Mouse (Mus musculus): Measurements from ENCODE around the gene Wdr63. TPM values are rescaled to one million over a fixed set of nuclear protein-coding genes. Genes with fewer than 3 reads are reported as not detected.
"Not testable (repeated sequence)": the region's sequence is repeated elsewhere in the genome, so short reads cannot be mapped to it uniquely, and the experiment has no call there.

Gene Wdr63
- polyA plus RNA-seq, 1 experiment from 2014 or later = 3.5 TPM

DNA sequence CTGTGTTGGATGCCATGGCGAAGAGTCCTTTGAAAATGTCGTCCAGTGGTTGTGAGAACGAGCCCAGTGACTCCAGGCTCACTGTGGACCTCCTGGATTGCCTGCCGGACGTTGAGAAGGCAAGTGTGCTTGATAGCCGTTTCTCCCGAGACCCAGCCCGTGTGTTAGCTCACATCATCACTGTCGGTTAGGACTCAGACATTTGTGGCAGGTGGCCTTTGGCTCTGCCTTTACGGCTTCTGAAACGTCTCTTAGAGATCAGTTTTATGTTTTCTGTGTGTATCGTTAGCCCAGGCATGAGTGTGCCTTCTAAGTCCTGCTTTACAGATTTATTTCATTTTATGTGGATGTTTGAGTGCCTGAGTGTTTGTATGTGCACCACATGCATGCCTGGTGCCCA lies 93.6 kb downstream of the Wdr63 start:
- no peak for ATAC-seq (ENCODE audit: low read depth)
- peaks cover 14% of the 10 kb centered on the region for H3K36me3 ChIP-seq (ENCODE audit: control insufficient read depth, insufficient read depth, low read length)
- H3K4me1 ChIP-seq (replicated peaks; ENCODE audit: control insufficient read depth, insufficient read depth, low read length) = peaks cover 3% of the 10 kb centered on the region; the same call in 1 of the 2 replicates
- H3K4me2 ChIP-seq (ENCODE audit: low read depth, low read length) = no peak overlapping the region
- H3K9me3 ChIP-seq (ENCODE audit: control insufficient read depth, low read length) = no peaks in the 10 kb centered on the region
- no peaks in the 10 kb centered on the region for H3K27me3 ChIP-seq (ENCODE audit: control insufficient read depth, insufficient read depth, low read depth, low read length)
- 83% methylated on average over 12 of the region's 12 CpGs for WGBS
- H3K27ac ChIP-seq (ENCODE audit: low read length) = no peak overlapping the region
- H3K9ac ChIP-seq (ENCODE audit: low read length) = no peak overlapping the region
- H3K4me3 ChIP-seq (ENCODE audit: low read length) = no peak overlapping the region

DNA sequence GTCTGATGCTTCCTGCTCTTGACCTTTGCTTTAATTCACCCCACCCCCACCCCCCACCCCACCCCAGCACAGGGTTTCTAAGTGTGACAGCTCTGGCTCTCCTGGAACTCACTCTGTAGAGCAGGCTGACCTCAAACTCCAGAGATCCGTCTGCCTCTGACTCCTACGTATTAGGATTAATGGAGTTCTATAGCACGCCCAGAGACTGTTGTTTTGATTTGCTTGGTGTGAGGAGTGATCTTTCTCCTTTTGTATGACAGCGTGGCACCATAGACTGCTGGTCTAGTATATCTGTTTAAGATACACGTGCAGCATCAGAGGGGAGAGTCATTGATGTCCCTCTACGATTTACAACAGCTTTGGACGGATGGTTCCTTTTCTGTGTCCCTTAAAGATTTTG lies 94.4 kb downstream of the Wdr63 start:
- no peak overlapping the region for H3K9ac ChIP-seq (ENCODE audit: low read length)
- ATAC-seq (ENCODE audit: low read depth) = peak; percentile 57
- H3K27me3 ChIP-seq (ENCODE audit: control insufficient read depth, insufficient read depth, low read depth, low read length) = no peaks in the 10 kb centered on the region
- no peak overlapping the region for H3K4me3 ChIP-seq (ENCODE audit: low read length)
- no peaks in the 10 kb centered on the region for H3K9me3 ChIP-seq (ENCODE audit: control insufficient read depth, low read length)
- WGBS = 49% methylated on average over 7 of the region's 7 CpGs
- peaks cover 16% of the 10 kb centered on the region for H3K36me3 ChIP-seq (ENCODE audit: control insufficient read depth, insufficient read depth, low read length)
- H3K4me2 ChIP-seq (ENCODE audit: low read depth, low read length) = no peak overlapping the region
- H3K27ac ChIP-seq (ENCODE audit: low read length) = no peak overlapping the region
- H3K4me1 ChIP-seq (replicated peaks; ENCODE audit: control insufficient read depth, insufficient read depth, low read length) = peaks cover 3% of the 10 kb centered on the region; the same call in 1 of the 2 replicates

DNA sequence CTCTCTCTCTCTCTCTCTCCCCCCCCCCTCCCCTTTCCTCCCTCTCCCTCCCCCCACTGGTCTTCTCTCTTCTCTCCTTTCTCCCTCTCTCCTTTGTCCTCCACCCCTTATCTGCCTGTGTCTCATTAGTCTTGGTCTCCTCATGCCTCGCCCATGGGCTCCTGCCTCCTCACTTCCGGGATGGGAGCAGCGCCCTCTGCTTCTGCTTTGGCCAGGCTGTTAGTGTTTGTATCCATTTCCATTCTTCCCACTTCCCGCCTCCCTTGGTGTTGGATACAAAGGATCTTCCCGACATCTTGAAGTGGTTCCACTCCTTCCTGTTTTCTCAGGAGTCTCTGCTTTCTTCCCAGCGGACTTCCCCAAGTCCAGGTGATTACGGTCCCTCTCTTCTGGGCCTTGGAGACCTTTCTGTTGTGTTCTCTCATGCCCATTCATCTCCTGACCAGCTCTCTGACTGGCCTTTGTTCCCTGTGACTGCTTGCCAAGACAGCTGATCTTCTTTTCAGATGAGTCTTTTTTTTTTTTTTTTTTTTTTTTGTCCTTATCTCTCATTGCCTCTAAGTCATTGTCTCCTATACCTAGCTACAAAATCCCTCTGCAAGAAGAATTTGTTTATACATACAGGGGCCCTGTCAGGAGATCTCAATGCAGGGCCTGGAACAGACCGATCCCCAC lies 96.2 kb downstream of the Wdr63 start:
- Histone ChIP-seq H3K4me2 (ENCODE audit: low read depth, low read length) (no peak overlapping the region), H3K27ac (ENCODE audit: low read length) (no peak overlapping the region), H3K4me1 (replicated peaks; ENCODE audit: control insufficient read depth, insufficient read depth, low read length) (peaks cover 3% of the 10 kb centered on the region; the same call in 1 of the 2 replicates), H3K27me3 (ENCODE audit: control insufficient read depth, insufficient read depth, low read depth, low read length) (no peaks in the 10 kb centered on the region), H3K9me3 (ENCODE audit: control insufficient read depth, low read length) (no peaks in the 10 kb centered on the region), H3K4me3 (ENCODE audit: low read length) (no peak overlapping the region), H3K9ac (ENCODE audit: low read length) (no peak overlapping the region), H3K36me3 (ENCODE audit: control insufficient read depth, insufficient read depth, low read length) (peaks cover 19% of the 10 kb centered on the region)
- no peak for ATAC-seq (ENCODE audit: low read depth)
- 60% methylated on average over 8 of the region's 8 CpGs for WGBS

DNA sequence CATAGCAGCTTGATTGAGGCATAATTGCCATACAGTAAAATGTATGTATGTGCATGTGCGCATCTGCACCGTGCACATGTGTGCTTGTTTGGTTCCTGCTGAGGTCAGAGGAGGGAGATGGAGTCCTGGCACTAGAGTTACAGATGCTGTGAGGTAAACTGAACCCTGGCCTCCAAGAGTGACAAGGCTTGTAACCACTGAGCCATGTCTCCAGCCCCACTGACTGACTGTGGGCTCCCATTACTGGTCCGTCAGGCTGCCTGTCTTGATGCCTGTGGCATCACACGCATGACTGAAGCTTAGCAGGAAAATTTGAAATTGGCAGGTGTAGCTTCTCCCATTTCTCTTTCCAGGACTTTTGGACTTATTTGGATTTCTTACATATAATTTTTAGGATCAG lies 97.2 kb downstream of the Wdr63 start:
- Histone ChIP-seq H3K27me3 (ENCODE audit: control insufficient read depth, insufficient read depth, low read depth, low read length) (no peaks in the 10 kb centered on the region), H3K4me1 (replicated peaks; ENCODE audit: control insufficient read depth, insufficient read depth, low read length) (peaks cover 3% of the 10 kb centered on the region; the same call in 1 of the 2 replicates), H3K27ac (ENCODE audit: low read length) (no peak overlapping the region), H3K36me3 (ENCODE audit: control insufficient read depth, insufficient read depth, low read length) (peaks cover 16% of the 10 kb centered on the region), H3K4me2 (ENCODE audit: low read depth, low read length) (no peak overlapping the region), H3K9ac (ENCODE audit: low read length) (no peak overlapping the region), H3K4me3 (ENCODE audit: low read length) (no peak overlapping the region), H3K9me3 (ENCODE audit: control insufficient read depth, low read length) (no peaks in the 10 kb centered on the region)
- WGBS = 93% methylated on average over 4 of the region's 4 CpGs
- ATAC-seq (ENCODE audit: low read depth) = no peak

DNA sequence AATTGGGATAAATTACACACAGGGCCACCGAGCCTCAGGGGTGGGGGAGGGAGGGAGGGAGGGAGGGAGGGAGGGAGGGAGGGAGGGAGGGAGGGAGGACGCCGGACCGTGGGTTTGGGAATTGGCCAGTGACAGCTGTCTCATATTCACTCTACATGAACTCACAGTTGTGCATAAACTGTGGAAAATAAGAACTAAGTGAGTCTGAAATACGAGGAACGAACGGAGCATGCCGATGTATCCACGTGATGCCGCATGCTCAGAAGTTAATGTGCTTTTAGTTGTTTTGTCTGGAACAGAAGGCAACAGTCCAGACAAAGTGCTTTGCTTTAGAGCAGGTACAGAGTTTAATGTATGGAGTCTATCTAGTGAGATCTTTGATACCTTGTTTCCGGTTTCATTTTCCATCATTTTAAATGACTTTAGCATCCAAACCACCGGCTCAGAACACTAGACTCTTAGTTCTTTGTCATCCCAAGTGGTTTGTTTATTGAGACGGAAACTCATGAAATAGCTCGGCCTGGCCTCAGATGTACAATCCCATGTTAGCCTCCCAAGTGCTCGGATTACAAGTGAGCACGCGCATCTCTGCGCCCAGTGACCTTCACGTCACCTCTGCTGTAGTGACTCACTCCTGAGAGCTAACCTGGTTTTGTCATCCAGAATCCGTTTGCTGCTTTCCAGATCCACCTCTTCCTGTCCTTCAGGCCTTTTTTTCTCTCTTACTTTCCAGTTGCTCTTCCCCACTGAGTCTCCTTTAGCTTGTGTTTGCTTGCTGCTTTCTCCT lies 97.9 kb downstream of the Wdr63 start:
- Histone ChIP-seq H3K4me1 (replicated peaks; ENCODE audit: control insufficient read depth, insufficient read depth, low read length) (peaks cover 3% of the 10 kb centered on the region; the same call in 1 of the 2 replicates), H3K27me3 (ENCODE audit: control insufficient read depth, insufficient read depth, low read depth, low read length) (no peaks in the 10 kb centered on the region), H3K27ac (ENCODE audit: low read length) (0 out of 2 replicates have a peak overlapping the region, but pooled peaks have one; percentile 2), H3K4me3 (ENCODE audit: low read length) (no peak overlapping the region), H3K4me2 (ENCODE audit: low read depth, low read length) (no peak overlapping the region), H3K9me3 (ENCODE audit: control insufficient read depth, low read length) (no peaks in the 10 kb centered on the region), H3K36me3 (ENCODE audit: control insufficient read depth, insufficient read depth, low read length) (peaks cover 16% of the 10 kb centered on the region), H3K9ac (ENCODE audit: low read length) (no peak overlapping the region)
- ATAC-seq (ENCODE audit: low read depth) = peak; percentile 76
- 40% methylated on average over 20 of the region's 20 CpGs for WGBS

DNA sequence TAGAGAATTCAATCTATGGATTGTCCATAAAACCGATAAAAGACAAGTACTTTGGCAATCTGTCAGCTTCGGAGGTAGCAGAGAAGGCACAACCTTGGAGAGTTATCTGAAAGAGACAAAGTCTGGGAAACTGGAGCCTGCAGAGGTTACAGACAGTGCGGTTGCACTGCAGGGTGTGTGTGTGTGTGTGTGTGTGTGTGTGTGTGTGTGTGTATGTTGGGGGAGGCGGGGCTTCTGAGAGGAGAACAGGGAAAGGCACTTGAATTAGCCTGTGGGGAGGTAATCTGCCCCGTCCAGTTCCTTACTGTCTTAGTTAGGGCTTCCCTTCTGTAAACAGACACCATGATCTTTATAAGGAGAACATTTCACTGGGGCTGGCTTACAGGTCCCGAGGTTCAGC lies 100.1 kb downstream of the Wdr63 start:
- Histone ChIP-seq H3K4me1 (replicated peaks; ENCODE audit: control insufficient read depth, insufficient read depth, low read length) (peaks cover 3% of the 10 kb centered on the region; the same call in 1 of the 2 replicates), H3K27ac (ENCODE audit: low read length) (no peak overlapping the region), H3K4me2 (ENCODE audit: low read depth, low read length) (no peak overlapping the region), H3K36me3 (ENCODE audit: control insufficient read depth, insufficient read depth, low read length) (peaks cover 17% of the 10 kb centered on the region), H3K27me3 (ENCODE audit: control insufficient read depth, insufficient read depth, low read depth, low read length) (no peaks in the 10 kb centered on the region), H3K9ac (ENCODE audit: low read length) (no peak overlapping the region), H3K9me3 (ENCODE audit: control insufficient read depth, low read length) (no peaks in the 10 kb centered on the region), H3K4me3 (ENCODE audit: low read length) (no peak overlapping the region)
- ATAC-seq (ENCODE audit: low read depth) = no peak
- 76% methylated on average over 6 of the region's 6 CpGs for WGBS

DNA sequence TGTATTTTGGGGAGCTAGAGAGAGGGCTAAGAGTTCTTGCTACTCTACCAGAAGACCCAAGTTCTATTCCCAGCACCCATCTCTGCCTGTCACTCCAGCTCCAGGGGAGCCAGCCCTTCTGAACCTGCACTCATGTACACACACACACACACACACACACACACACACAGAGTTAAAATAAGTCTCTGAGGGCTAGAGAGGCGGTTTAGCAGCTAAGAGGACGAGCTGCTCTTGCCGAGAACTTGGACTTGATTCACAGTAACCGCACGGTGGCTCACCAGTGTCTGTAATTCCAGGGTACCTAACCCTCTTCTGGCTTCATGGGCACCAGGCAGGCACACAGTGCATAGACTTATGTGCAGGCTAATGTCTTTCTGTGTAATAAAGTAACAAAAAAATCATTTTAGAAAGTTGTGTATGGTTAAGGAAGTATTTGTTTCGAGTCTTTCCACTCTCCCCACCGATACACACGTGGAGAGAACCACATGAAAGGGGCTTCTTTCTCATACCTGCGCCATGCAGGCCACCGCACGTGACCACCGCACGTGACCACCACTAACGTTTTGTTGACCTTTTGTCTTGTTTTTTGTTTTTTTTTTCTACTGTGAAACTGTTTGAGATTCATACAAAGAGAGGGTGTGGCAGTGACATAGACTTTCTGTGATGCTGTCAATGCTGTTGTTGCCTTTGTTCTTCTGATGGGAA lies 103.4 kb downstream of the Wdr63 start:
- Histone ChIP-seq H3K4me3 (ENCODE audit: low read length) (no peak overlapping the region), H3K9ac (ENCODE audit: low read length) (no peak overlapping the region), H3K27ac (ENCODE audit: low read length) (no peak overlapping the region), H3K9me3 (ENCODE audit: control insufficient read depth, low read length) (no peaks in the 10 kb centered on the region), H3K4me1 (replicated peaks; ENCODE audit: control insufficient read depth, insufficient read depth, low read length) (no peaks in the 10 kb centered on the region), H3K4me2 (ENCODE audit: low read depth, low read length) (no peak overlapping the region), H3K36me3 (ENCODE audit: control insufficient read depth, insufficient read depth, low read length) (peaks cover 39% of the 10 kb centered on the region), H3K27me3 (ENCODE audit: control insufficient read depth, insufficient read depth, low read depth, low read length) (no peaks in the 10 kb centered on the region)
- no peak for ATAC-seq (ENCODE audit: low read depth)
- WGBS = 90% methylated on average over 14 of the region's 14 CpGs

DNA sequence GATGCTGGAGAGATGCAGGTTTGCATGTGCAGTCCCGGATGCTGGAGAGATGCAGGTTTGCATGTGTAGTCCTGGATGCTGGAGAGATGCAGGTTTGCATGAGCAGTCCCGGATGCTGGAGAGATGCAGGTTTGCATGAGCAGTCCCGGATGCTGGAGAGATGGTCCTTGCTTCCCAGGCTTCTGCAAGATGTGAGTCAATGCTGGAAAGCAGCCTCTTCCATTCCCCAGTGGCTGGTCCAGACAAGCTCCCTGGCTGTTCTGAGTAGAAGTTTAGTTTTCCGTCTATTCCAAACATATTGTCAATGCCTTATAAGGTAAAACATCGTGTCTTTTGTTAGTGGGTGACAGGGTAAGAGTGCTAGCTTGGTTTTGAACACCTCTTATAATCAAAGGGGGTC lies 111.4 kb downstream of the Wdr63 start:
- WGBS = 60% methylated on average over 4 of the region's 5 CpGs
- ATAC-seq (ENCODE audit: low read depth); H3K9me3 ChIP-seq (ENCODE audit: control insufficient read depth, low read length); H3K27ac ChIP-seq (ENCODE audit: low read length); H3K9ac ChIP-seq (ENCODE audit: low read length); H3K4me2 ChIP-seq (ENCODE audit: low read depth, low read length); H3K27me3 ChIP-seq (ENCODE audit: control insufficient read depth, insufficient read depth, low read depth, low read length); H3K4me3 ChIP-seq (ENCODE audit: low read length): not testable (repeated sequence)
- Histone ChIP-seq H3K36me3 (ENCODE audit: control insufficient read depth, insufficient read depth, low read length) (peaks cover 19% of the 10 kb centered on the region), H3K4me1 (replicated peaks; ENCODE audit: control insufficient read depth, insufficient read depth, low read length) (peaks cover 16% of the 10 kb centered on the region)

DNA sequence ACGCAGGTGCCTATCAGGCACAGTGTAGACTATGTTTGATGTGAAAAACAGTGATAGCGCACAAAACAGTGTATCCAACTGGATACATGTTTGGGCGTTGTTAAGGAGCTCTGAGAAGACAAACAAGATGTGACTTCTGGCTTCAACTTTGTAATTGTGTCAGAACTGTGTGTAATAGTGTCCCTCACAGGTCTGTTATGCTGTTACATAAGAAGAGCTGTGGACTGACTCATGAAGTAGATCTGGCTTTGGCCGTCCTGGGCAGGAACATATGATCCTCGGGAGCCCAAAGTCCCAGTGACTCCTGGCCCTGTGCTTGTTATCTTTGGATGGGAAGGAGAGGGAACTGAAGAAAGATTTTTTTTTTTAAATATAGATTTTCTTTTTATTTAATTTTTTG lies 112.4 kb downstream of the Wdr63 start:
- 80% methylated on average over 5 of the region's 5 CpGs for WGBS
- Histone ChIP-seq H3K4me1 (replicated peaks; ENCODE audit: control insufficient read depth, insufficient read depth, low read length) (peaks cover 16% of the 10 kb centered on the region), H3K9me3 (ENCODE audit: control insufficient read depth, low read length) (no peaks in the 10 kb centered on the region), H3K27me3 (ENCODE audit: control insufficient read depth, insufficient read depth, low read depth, low read length) (no peaks in the 10 kb centered on the region), H3K4me3 (ENCODE audit: low read length) (no peak overlapping the region), H3K4me2 (ENCODE audit: low read depth, low read length) (no peak overlapping the region), H3K9ac (ENCODE audit: low read length) (no peak overlapping the region), H3K27ac (ENCODE audit: low read length) (no peak overlapping the region), H3K36me3 (ENCODE audit: control insufficient read depth, insufficient read depth, low read length) (peaks cover 12% of the 10 kb centered on the region)
- ATAC-seq (ENCODE audit: low read depth) = no peak
